Mouse (Mus musculus) cerebellum, adult 2 months (tissue): ENCODE measurements around the gene Syne1.

Source experiments
- CTCF ChIP-seq: fragments of 200-500 bp; IDR thresholded peaks from 2 replicates; pipeline ENCODE4 v1.5.1; 2011; ENCODE audit warnings: low read depth, mild to moderate bottlenecking, control low read depth, low read length, moderate library complexity, borderline replicate concordance; ENCODE audit not compliant: insufficient read depth
- POLR2A ChIP-seq: fragments of 200-500 bp; IDR thresholded peaks from 2 replicates; pipeline ENCODE4 v1.6.1; 2011; ENCODE audit warnings: low read length, control low read depth, borderline replicate concordance; ENCODE audit not compliant: insufficient read depth

- no peak for TF ChIP-seq CTCF
- TF ChIP-seq POLR2A = no peak
These were observed 505.6 kb downstream of the Syne1 start for GRCm38 (mm10) chr10:5045671-5046070.
